Mouse (Mus musculus): Measurements from ENCODE around the gene Xrcc6. TPM values are rescaled to one million over a fixed set of nuclear protein-coding genes. Genes with fewer than 3 reads are reported as not detected.
"Not testable (repeated sequence)": the region's sequence is repeated elsewhere in the genome, so short reads cannot be mapped to it uniquely, and the experiment has no call there.

Gene Xrcc6
- polyA plus RNA-seq, 1 experiment from 2014 or later = 85.8 TPM

DNA sequence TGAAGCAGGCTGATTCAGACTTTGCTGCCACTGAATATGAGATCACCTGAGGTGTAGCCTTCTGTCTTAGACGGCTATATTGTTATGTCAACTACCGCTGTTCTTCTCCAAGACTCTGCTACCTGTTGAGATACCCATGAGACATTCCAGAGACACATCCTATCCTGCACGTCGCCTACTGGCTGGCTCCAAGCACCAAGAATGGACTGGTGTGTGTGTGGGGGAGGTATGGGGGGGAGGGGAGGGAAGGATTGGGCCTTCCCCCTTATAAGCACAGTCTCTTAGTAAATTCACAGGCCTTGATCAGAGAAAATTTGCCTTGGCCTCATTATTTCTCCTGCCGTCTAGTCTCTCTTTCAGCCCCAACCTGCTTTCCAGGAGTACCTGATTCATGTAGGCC is 19.8 kb upstream of the Xrcc6 start:
- Histone ChIP-seq H3K4me2 (replicated peaks) (no peak overlapping the region), H3K36me3 (no peaks in the 10 kb centered on the region), H3K9ac (no peak overlapping the region), H3K4me1 (no peaks in the 10 kb centered on the region), H3K9me3 (peaks cover 5% of the 10 kb centered on the region; the same call in 1 of the 2 replicates), H3K27me3 (no peaks in the 10 kb centered on the region), H3K4me3 (no peak overlapping the region), H3K27ac (no peak overlapping the region)
- 88% methylated on average over 5 of the region's 5 CpGs for WGBS
- ATAC-seq (ENCODE audit: insufficient number of reproducible peaks, insufficient read depth, low FRiP score, low TSS enrichment) = no peak

DNA sequence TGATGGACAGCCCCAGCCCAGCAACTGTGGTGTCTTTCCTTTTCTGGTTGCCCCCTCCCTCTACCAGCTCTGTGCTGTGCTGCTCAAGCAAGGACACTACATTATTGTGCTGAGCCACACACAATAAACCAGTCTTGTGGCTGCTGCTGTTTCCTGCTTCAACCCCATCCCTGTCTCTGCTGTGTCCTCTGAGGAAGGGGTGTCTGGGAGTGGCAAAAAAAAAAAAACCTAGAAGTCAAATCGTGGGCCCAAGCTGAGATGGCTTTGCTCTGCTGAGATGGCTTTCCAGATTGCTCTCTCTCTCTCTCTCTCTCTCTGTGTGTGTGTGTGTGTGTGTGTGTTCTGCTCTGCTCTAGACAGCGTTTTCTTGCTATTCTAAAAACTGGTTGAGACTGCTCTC is 19.2 kb upstream of the Xrcc6 start:
- Histone ChIP-seq H3K4me2 (replicated peaks) (no peak overlapping the region), H3K27me3 (no peaks in the 10 kb centered on the region), H3K27ac (no peak overlapping the region), H3K4me1 (no peaks in the 10 kb centered on the region), H3K4me3 (no peak overlapping the region), H3K9ac (no peak overlapping the region), H3K36me3 (no peaks in the 10 kb centered on the region), H3K9me3 (peaks cover 5% of the 10 kb centered on the region; the same call in 1 of the 2 replicates)
- 50% methylated on average over 2 of the region's 2 CpGs for WGBS
- no peak for ATAC-seq (ENCODE audit: insufficient number of reproducible peaks, insufficient read depth, low FRiP score, low TSS enrichment)

DNA sequence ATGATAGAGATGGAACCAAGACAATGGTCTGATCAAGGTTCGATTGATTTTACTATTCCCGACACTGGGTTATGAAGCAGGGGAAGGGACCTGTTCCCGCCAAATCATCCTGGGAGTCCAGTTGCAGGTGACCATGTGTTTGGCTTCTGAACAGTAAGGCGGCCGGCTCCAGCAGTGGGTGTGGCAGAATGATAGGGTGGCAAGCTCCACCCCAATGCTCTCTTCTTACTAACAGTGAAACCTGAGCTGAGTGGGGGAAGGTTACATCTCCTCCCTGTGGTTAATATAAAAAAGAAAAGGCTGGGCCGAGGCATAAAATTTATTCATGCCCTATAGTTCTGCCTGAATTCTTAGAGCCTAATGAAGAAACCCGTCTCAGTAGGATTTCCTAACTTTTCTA is 18.5 kb upstream of the Xrcc6 start:
- H3K36me3 ChIP-seq = no peaks in the 10 kb centered on the region
- H3K4me2 ChIP-seq (replicated peaks) = no peak overlapping the region
- no peaks in the 10 kb centered on the region for H3K27me3 ChIP-seq
- no peak for ATAC-seq (ENCODE audit: insufficient number of reproducible peaks, insufficient read depth, low FRiP score, low TSS enrichment)
- no peak overlapping the region for H3K4me3 ChIP-seq
- peaks cover 5% of the 10 kb centered on the region; the same call in 1 of the 2 replicates for H3K9me3 ChIP-seq
- WGBS = 60% methylated on average over 7 of the region's 7 CpGs
- H3K9ac ChIP-seq = no peak overlapping the region
- H3K27ac ChIP-seq = no peak overlapping the region
- no peaks in the 10 kb centered on the region for H3K4me1 ChIP-seq

DNA sequence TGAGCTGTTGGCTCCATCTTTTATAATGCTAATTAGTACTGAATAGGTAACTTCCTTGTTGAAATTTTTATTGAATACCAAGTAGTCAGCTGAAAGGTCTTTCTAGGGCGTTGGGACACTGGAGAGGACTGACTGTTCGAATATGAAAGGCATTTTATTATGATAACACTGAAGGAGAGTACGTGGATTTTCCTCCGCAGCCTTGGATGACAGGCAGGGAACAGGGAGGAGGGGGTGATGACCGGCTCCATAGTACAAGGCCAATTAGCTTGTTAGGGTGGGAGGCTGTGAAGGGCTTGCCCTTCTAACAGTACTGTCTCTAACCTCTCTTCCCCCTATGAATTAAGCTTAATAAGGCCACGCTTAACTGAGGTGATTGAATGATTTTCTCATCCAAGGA is 18.0 kb upstream of the Xrcc6 start:
- not testable (repeated sequence) for H3K9me3 ChIP-seq; H3K36me3 ChIP-seq; H3K4me3 ChIP-seq; H3K4me2 ChIP-seq (replicated peaks); H3K9ac ChIP-seq; ATAC-seq (ENCODE audit: insufficient number of reproducible peaks, insufficient read depth, low FRiP score, low TSS enrichment); H3K27ac ChIP-seq; H3K27me3 ChIP-seq; H3K4me1 ChIP-seq
- 75% methylated on average over 6 of the region's 6 CpGs for WGBS

DNA sequence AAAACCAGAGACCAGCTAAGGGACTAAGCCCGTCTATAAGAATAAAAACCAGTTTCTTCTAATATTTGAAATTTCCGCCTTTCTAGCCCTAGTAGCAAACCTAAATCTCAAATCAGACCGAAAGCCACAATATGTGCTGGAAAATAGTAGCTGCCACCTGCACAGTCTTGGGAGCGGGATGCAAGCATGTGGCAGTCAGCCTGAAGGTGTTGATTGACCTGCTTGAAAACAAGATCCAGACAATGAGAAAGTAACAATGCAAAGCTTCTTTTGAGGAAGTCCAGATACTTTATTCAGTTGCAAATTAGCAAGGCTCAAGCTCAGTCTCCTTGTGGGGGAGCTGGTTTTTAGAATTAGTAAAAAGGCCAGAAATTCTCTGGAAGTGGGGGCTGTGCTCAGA is 17.1 kb upstream of the Xrcc6 start:
- H3K9me3 ChIP-seq; H3K36me3 ChIP-seq; ATAC-seq (ENCODE audit: insufficient number of reproducible peaks, insufficient read depth, low FRiP score, low TSS enrichment); H3K4me2 ChIP-seq (replicated peaks); H3K27me3 ChIP-seq; H3K4me1 ChIP-seq; H3K9ac ChIP-seq; H3K27ac ChIP-seq; H3K4me3 ChIP-seq: not testable (repeated sequence)
- WGBS = 91% methylated on average over 4 of the region's 4 CpGs

DNA sequence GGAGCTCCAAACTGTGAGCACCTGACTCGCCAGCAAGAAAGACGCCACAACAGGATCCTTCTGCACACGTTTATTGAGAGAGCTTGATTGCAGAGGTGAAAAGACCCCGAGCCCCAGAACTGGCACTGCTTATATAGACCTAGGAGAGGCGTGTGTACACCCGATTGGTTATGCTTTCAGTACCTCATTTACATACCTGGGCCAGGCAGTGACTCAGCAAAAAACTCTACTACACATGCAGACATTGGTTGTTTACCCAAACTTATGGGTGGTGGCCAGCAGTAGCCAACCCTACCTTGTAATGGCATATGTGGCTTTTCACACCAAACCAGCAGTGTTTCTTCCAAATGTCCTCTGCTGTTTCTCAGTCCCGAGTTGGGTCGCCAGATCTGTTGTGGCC is 12.5 kb upstream of the Xrcc6 start:
- H3K27ac ChIP-seq; H3K4me1 ChIP-seq; ATAC-seq (ENCODE audit: insufficient number of reproducible peaks, insufficient read depth, low FRiP score, low TSS enrichment); H3K9ac ChIP-seq; H3K36me3 ChIP-seq; H3K4me2 ChIP-seq (replicated peaks); H3K9me3 ChIP-seq; H3K4me3 ChIP-seq; H3K27me3 ChIP-seq: not testable (repeated sequence)
- 92% methylated on average over 8 of the region's 8 CpGs for WGBS

DNA sequence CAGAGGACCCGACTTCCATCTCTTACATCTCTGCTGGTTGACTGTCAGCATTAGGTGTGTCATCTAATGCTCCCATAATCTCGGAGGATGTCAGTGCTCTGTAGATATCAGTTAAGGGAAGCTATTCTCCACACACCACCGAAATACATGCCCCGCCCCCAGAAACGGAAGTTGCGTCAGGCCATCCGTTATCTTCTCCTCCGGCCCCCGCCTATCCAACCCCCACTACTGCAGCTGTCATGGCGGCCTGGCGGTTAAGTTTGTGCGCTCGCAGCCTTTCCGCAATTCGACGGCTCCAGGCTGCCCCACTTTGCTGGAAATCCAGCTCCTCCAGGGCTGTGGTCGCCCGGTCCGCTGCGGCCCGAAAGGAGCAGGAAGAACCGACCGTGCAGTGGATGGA is 7.3 kb upstream of the Xrcc6 start, which contains the start of gene 1700029P11Rik:
TSS of gene 1700029P11Rik (plus strand) at position 220 of the 400 bp plus-strand sequence.
- H3K4me1 ChIP-seq = no peaks in the 10 kb centered on the region
- no peak within 1 kb of the TSS for H3K27ac ChIP-seq
- no peaks in the 10 kb centered on the region for H3K9me3 ChIP-seq
- no peak for ATAC-seq (ENCODE audit: insufficient number of reproducible peaks, insufficient read depth, low FRiP score, low TSS enrichment)
- no peak within 1 kb of the TSS for H3K4me2 ChIP-seq (replicated peaks)
- no peaks in the 10 kb centered on the region for H3K27me3 ChIP-seq
- H3K36me3 ChIP-seq = no peaks in the 10 kb centered on the region
- H3K9ac ChIP-seq = no peak within 1 kb of the TSS
- 93% methylated on average over 23 of the region's 23 CpGs for WGBS
- H3K4me3 ChIP-seq = no peak within 1 kb of the TSS

DNA sequence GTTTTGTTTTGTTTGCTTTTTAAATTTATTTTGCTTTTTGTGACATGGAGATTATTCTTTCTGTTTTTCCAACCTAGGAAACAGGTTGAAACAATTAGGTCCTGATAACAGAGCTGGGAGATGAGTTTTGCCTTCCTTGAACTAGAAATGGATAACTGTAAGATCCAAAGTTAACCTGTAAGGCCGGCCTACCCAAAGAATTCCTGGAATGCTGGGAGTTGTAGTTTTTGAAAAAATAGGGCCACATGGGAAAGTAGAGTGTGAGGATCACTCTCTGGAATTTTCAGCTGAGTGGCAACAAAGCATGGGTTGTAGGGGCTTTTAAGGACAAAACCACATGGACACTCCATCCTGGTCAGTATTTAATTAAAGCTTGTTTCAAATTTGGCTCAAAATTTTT is 5.5 kb upstream of the Xrcc6 start:
- Histone ChIP-seq H3K9me3 (no peaks in the 10 kb centered on the region), H3K9ac (no peak overlapping the region), H3K4me1 (no peaks in the 10 kb centered on the region), H3K27me3 (no peaks in the 10 kb centered on the region), H3K4me3 (no peak overlapping the region), H3K36me3 (no peaks in the 10 kb centered on the region), H3K4me2 (replicated peaks) (no peak overlapping the region), H3K27ac (no peak overlapping the region)
- no peak for ATAC-seq (ENCODE audit: insufficient number of reproducible peaks, insufficient read depth, low FRiP score, low TSS enrichment)
- WGBS = 48% methylated on average over 1 of the region's 1 CpGs

DNA sequence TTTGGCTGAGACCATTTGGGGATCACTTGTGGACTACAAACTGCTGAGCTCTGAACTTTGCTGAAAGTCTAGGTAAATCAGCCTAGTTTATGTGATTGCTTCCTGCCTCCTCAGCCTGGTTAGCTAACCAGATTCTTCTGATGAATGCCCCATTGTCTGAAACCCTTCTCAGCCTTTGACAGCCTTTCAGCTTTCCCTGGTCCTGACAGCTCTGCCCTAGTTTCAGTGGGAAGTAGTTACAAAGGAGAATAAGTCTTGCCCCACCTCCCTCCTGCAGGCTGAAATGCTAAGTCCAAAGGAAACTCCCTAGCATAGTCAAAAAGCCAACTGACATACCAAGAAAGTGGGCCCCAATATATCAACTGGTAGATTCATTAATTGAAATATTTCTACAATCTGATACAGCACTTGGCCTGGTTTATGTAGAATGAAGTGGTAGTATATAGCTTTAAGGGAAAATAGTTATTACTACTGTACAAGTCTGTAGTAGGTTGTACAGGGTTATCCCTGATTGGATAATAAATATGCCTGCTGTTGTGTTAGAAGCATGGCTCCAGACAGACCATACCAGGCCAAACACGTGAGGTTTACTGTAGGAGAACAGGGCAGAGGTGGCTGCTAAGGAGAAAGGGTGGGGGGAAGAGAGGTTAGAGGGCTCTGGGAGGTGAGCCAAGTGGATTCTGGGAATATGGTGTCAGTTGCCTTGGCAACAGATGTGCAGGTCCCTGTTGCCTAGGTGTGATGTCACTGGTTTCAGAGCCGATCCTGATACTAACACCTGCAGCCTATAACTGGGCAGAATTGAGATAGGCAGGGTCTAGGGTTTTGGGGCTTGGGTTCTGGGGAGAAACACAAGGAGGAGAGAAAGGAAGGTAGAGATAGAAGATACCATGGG is 2.1 kb upstream of the Xrcc6 start:
- H3K9me3 ChIP-seq = no peaks in the 10 kb centered on the region
- no peaks in the 10 kb centered on the region for H3K4me1 ChIP-seq
- no peaks in the 10 kb centered on the region for H3K36me3 ChIP-seq
- no peak overlapping the region for H3K9ac ChIP-seq
- H3K27ac ChIP-seq = peak overlapping the region; percentile 30; the same call in 1 of the 2 replicates
- WGBS = 56% methylated on average over 2 of the region's 2 CpGs
- H3K4me2 ChIP-seq (replicated peaks) = no peak overlapping the region
- ATAC-seq (ENCODE audit: insufficient number of reproducible peaks, insufficient read depth, low FRiP score, low TSS enrichment) = no peak
- no peak overlapping the region for H3K4me3 ChIP-seq
- no peaks in the 10 kb centered on the region for H3K27me3 ChIP-seq

DNA sequence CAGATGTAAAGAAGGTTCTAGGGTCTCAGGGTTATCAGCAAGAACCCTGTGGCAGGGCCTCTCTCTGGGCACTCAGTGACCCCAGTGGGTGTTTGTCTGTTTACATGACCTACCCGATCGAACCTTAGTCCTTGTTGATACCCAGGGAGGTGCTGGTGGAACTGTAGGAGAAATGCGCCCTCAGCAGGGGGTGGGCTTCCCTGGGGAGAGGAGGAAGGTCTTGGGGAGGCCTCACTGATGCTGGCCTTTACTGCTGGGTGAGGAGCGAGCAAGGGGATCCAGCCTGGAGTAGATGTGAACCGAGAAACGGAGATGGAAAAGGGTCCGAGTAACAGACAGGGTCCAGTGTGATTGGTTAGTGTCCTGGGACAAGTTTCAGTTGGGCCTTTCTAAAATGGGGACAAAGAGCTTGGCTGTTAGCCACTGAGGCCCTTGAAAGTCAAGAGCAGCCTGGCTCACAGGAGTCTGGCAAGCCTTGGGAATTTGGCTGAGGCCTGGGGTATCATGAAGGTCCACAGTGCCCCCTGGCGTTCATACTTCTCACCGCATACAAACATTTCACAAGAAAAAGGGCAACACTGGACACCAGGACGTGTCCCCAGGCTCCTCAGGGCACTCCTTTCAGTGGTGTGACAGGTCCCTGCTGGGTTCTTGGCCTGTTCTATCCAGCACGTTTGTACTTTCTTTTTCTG is 1.9 kb downstream of the Xrcc6 start:
- H3K9me3 ChIP-seq = no peaks in the 10 kb centered on the region
- H3K27ac ChIP-seq = no peak overlapping the region
- 44% methylated on average over 11 of the region's 11 CpGs for WGBS
- H3K4me1 ChIP-seq = no peaks in the 10 kb centered on the region
- H3K4me3 ChIP-seq = no peak overlapping the region
- H3K36me3 ChIP-seq = peaks cover 17% of the 10 kb centered on the region
- no peak overlapping the region for H3K4me2 ChIP-seq (replicated peaks)
- no peaks in the 10 kb centered on the region for H3K27me3 ChIP-seq
- ATAC-seq (ENCODE audit: insufficient number of reproducible peaks, insufficient read depth, low FRiP score, low TSS enrichment) = no peak
- H3K9ac ChIP-seq = no peak overlapping the region; the same call in 1 of the 2 replicates

DNA sequence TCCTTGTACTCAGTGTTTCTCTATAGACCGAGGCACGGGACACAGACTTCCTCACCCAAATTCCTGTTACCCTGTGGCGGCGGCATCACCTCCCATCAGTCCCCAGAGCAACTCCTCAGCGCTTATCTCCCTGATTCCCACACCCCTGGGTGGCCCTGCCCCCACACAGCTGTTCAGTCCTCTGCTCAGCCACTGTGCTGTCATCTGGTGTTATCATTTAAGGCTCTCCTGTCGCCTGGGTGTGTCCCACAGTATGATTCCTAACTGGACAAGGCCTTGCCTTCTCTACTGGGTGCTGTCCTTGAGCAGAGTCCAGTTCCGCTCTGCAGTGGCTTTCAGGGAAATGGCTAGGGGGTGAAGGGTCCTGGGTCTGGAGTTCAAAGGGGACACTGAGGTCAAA is 2.9 kb downstream of the Xrcc6 start:
- no peaks in the 10 kb centered on the region for H3K27me3 ChIP-seq
- H3K9me3 ChIP-seq = no peaks in the 10 kb centered on the region
- peaks cover 26% of the 10 kb centered on the region for H3K36me3 ChIP-seq
- no peak overlapping the region for H3K27ac ChIP-seq
- H3K4me2 ChIP-seq (replicated peaks) = no peak overlapping the region
- no peak for ATAC-seq (ENCODE audit: insufficient number of reproducible peaks, insufficient read depth, low FRiP score, low TSS enrichment)
- 58% methylated on average over 7 of the region's 7 CpGs for WGBS
- no peak overlapping the region for H3K4me3 ChIP-seq
- no peak overlapping the region for H3K9ac ChIP-seq
- H3K4me1 ChIP-seq = no peaks in the 10 kb centered on the region

DNA sequence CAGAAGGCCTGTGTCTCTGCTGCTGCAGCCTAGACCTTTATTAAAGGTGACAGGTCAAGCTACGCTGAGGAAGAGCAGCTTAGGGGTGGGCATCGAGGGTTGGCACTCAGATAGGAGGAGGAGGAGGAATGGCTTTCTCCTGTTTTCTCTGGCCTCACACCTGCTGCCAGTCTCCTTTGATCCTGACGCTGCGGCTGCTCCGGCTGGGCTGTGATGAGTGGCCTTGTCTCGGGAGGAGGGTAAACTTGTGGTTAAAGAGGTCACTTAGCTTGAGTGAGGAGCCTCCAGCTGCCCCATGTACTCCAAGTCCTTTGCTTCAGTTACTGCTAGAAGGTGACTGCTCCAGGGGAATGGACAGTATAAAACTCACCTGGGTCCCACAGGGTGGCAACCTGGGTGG is 6.4 kb downstream of the Xrcc6 start:
- Histone ChIP-seq H3K27me3 (no peaks in the 10 kb centered on the region), H3K9ac (no peak overlapping the region), H3K36me3 (peaks cover 52% of the 10 kb centered on the region), H3K27ac (no peak overlapping the region), H3K4me3 (no peak overlapping the region), H3K9me3 (no peaks in the 10 kb centered on the region), H3K4me1 (no peaks in the 10 kb centered on the region), H3K4me2 (replicated peaks) (no peak overlapping the region)
- ATAC-seq (ENCODE audit: insufficient number of reproducible peaks, insufficient read depth, low FRiP score, low TSS enrichment) = no peak
- WGBS = 91% methylated on average over 6 of the region's 6 CpGs

Data from embryonic facial prominence, embryonic 12.5 days (tissue).